Mouse (Mus musculus) olfactory bulb, adult 2 months (tissue): ENCODE measurements around the gene Map3k3. TPM values are rescaled to one million over a fixed set of nuclear protein-coding genes. Genes with fewer than 3 reads are reported as not detected.
A peak's percentile ranks its signal among the peaks of the same experiment; 100 is the strongest.

Experiments
- H3K27ac ChIP-seq: fragments of 200-500 bp; 2 replicates; pipeline ENCODE4 v1.5.1; 2012; ENCODE audit warnings: low read depth, low read length; ENCODE audit not compliant: insufficient read depth
- H3K4me1 ChIP-seq: fragments of 200-500 bp; 2 replicates; pipeline ENCODE4 v1.6.1; 2012; ENCODE audit warnings: low read length; ENCODE audit not compliant: control insufficient read depth, insufficient read depth
- H3K4me3 ChIP-seq: fragments of 200-500 bp; 2 replicates; pipeline ENCODE4 v1.5.1; 2012; ENCODE audit warnings: mild to moderate bottlenecking, low read depth, low read length, moderate library complexity; ENCODE audit not compliant: insufficient read depth
- CTCF ChIP-seq: fragments of 200-500 bp; IDR thresholded peaks from 2 replicates; pipeline ENCODE4 v1.5.1; 2012; ENCODE audit warnings: low read depth, mild to moderate bottlenecking, low read length, moderate library complexity; ENCODE audit not compliant: insufficient read depth
- POLR2A ChIP-seq: fragments of 200-500 bp; IDR thresholded peaks from 2 replicates; pipeline ENCODE4 v1.6.1; 2012; ENCODE audit warnings: mild to moderate bottlenecking, low read depth, low read length, moderate library complexity; ENCODE audit not compliant: insufficient read depth
- WGBS: fragments of 180-500 bp; shearing (Covaris S2); methylation state at CpG from one replicate; pipeline ENCODE4 v1.1.7; 2018; 5-methylcytosine and 5-hydroxymethylcytosine counted together
- polyA plus RNA-seq: library from polyadenylated mRNA; stranded (reverse); fragments of >200 nt; gene quantifications from 2 replicates; pipeline ENCODE4 v1.2.4, GENCODE M21; 2012; ENCODE audit warnings: low replicate concordance; ENCODE audit not compliant: missing spikeins, insufficient read depth, insufficient read length

The Map3k3 gene
- polyA plus RNA-seq, 1 experiment = not detected

GRCm38 (mm10) chr11:106054600-106054999, 29.8 kb upstream of the Map3k3 start:
- TF ChIP-seq POLR2A (no peak), CTCF (no peak)
- Histone ChIP-seq H3K4me1 (no peaks in the 10 kb centered on the region), H3K4me3 (no peak overlapping the region), H3K27ac (no peak overlapping the region)
- WGBS = 96% methylated on average over 8 of the region's 8 CpGs

GRCm38 (mm10) chr11:106055341-106055740, 29.1 kb upstream of the Map3k3 start:
- Histone ChIP-seq H3K4me3 (no peak overlapping the region), H3K27ac (no peak overlapping the region), H3K4me1 (no peaks in the 10 kb centered on the region)
- 91% methylated on average over 6 of the region's 6 CpGs for WGBS
- no peak for TF ChIP-seq POLR2A
- TF ChIP-seq CTCF = no peak

- Histone ChIP-seq H3K4me1 (no peaks in the 10 kb centered on the region), H3K4me3 (no peak overlapping the region), H3K27ac (no peak overlapping the region)
- 90% methylated on average over 8 of the region's 8 CpGs for WGBS
- no peak for TF ChIP-seq CTCF
- TF ChIP-seq POLR2A = no peak
Observed at GRCm38 (mm10) chr11:106056819-106057491, 27.5 kb upstream of the Map3k3 start.

GRCm38 (mm10) chr11:106058020-106058419, 26.4 kb upstream of the Map3k3 start:
- 66% methylated on average over 8 of the region's 8 CpGs for WGBS
- TF ChIP-seq CTCF (no peak), POLR2A (no peak)
- no peak overlapping the region for H3K27ac ChIP-seq

GRCm38 (mm10) chr11:106060549-106060948, 23.9 kb upstream of the Map3k3 start:
- TF ChIP-seq POLR2A (no peak), CTCF (no peak)
- H3K4me1 ChIP-seq = no peaks in the 10 kb centered on the region
- H3K4me3 ChIP-seq = no peak overlapping the region
- no peak overlapping the region for H3K27ac ChIP-seq
- WGBS = 88% methylated on average over 1 of the region's 1 CpGs

More at GRCm38 (mm10) chr11:106058020-106058419, 26.4 kb upstream of the Map3k3 start:
- Histone ChIP-seq H3K4me3 (no peak overlapping the region), H3K4me1 (no peaks in the 10 kb centered on the region)

- Histone ChIP-seq H3K27ac (no peak overlapping the region), H3K4me3 (no peak overlapping the region), H3K4me1 (no peaks in the 10 kb centered on the region)
- no peak for TF ChIP-seq POLR2A
- TF ChIP-seq CTCF = no peak
- WGBS = 81% methylated on average over 1 of the region's 1 CpGs
Observed at GRCm38 (mm10) chr11:106061311-106061710, 23.1 kb upstream of the Map3k3 start.

GRCm38 (mm10) chr11:106063756-106064155, 20.7 kb upstream of the Map3k3 start:
- Histone ChIP-seq H3K27ac (no peak overlapping the region), H3K4me3 (no peak overlapping the region), H3K4me1 (no peaks in the 10 kb centered on the region; the same call in 1 of the 2 replicates)
- 80% methylated on average over 5 of the region's 5 CpGs for WGBS
- TF ChIP-seq CTCF = no peak
- no peak for TF ChIP-seq POLR2A

- H3K4me1 ChIP-seq = no peaks in the 10 kb centered on the region; the same call in 1 of the 2 replicates
- 30% methylated on average over 18 of the region's 18 CpGs for WGBS
- TF ChIP-seq CTCF (no peak), POLR2A (no peak)
- H3K27ac ChIP-seq = no peak overlapping the region
- H3K4me3 ChIP-seq = peak overlapping the region; percentile 52
Observed at GRCm38 (mm10) chr11:106065073-106065922, 19.1 kb upstream of the Map3k3 start.
